Mouse (Mus musculus) adrenal gland, postnatal 36 days (tissue): ENCODE data around the gene Fbrs. TPM values are rescaled to one million over a fixed set of nuclear protein-coding genes. Genes with fewer than 3 reads are reported as not detected.
A peak's percentile ranks its signal among the peaks of the same experiment; 100 is the strongest.
"Not testable (repeated sequence)": the region's sequence is repeated elsewhere in the genome, so short reads cannot be mapped to it uniquely, and the experiment has no call there.

ENCODE experiments used
- DNase-seq, 2 experiments: peaks; one replicate each; pipeline ENCODE4 v3.0.0; 2021; ENCODE audit warnings: mixed read lengths in 1 of 2
- total RNA-seq, 2 experiments: library from RNA; stranded (reverse); gene quantifications; 2 replicates each; pipeline ENCODE4 v1.2.3; 2021

Gene Fbrs
- total RNA-seq, 2 experiments from 2014 or later, result 56.5 to 66.7 TPM

- DNase-seq, result no peak
These were observed 3.7 kb upstream of the Fbrs start for GRCm38 (mm10) chr7:127475186-127475740.

DNA sequence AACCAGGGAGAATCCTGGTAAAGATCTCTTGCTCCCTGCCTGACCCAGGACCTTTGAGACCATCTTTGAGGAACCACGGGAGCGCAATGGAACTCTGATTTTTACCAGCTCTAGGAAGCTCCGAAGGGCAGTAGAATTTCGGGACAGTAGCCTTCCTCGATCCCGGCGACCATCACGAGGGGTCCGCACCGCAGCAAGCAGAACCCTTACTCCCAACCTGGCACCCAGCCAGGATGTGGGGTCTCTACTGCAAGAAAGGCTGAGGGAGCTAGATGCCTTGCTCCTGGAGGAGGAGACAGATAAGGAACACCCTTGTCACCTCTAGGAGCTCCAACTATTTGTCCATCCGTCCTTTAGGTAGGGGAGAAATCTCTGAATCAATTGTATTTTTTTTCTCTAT is 2.7 kb upstream of the Fbrs start:
- DNase-seq, result no peak

DNA sequence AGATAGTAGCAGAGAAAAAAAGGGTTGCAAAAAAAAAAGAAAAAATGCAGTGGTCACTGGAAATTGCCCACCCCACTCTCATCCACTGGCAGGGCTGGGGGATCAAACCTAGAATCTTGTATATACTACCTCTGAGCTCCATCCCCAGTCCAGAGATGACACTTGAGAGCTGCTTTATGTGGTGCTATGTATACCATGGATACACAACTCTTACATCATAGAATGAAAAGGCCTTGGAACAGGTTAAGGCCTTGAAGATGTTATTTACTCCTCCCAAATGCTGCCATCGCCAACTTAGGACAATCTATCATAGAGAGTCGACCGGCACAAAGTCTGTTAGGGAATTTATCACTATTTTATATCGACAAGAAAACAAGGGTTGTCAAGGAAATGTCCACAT is 2.1 kb upstream of the Fbrs start:
- DNase-seq, result no peak

DNA sequence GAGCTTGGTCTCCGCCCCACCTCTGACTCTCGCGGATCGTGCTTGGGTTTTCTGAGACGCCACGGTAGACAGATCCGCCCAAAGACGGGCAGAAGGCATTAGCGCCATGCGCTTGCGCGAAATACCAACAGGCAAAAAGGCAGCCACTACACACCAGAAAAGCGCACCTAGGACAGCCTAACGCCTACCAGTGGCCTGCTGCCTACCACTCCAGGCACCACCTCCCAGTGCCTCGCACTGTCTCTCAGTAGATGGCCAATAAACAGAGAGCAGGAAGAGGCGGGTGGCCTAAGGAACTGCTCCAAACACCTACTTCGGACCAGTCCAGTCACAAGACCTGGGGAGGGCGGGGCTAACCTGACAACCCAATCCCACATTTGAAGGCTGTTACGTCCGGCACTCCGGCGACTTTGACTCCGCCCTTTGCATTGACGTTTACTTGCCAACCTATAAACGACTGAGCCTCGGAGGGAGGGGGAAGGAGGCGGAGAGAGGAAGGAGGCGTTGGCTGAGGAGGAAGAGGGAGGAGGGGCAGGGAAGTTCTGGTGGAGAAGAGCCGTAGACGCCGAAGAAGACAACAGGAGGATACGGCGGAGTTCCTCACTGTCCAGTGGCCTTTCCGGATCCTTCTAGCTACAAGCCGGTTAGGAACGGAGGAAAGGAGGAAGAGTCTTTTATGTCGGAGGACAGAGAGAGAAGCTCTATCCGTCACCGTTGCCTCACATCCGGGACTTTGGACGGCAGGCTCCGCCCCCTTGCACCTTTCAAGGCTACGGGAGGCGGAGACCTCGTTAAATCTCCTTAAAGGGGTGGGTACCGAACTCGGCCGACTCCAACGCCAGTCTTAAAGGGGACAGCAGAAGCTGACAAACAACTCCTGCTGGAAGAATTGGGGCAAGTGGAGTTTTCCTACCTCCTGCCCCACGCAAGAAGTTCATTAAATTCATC is 1.0 kb upstream of the Fbrs start:
- DNase-seq, result peak; percentile 98 to 99

GRCm38 (mm10) chr7:127479318-127480225 is 573 bp downstream of the Fbrs start:
- DNase-seq, result peak; percentile 25 to 51

DNA sequence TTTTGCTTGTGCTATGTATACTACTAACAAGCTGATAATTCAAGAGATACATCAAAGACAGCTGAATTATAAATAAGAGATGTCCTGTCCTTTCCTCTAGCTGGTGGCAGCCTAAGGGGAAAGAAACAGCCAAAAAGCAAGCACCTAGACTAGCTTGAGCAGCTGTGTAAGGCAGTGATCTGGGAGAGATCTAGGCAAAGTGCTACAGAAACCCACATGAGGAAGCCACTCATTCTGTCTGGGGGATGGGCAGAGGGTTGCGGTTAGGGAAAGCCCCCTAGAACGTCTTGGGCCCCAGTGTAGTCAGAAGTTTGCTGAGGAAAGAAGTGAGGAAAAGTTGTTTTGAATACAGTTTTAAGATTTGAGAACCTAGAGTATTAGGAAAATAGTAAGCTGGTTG is 1.3 kb downstream of the Fbrs start:
- DNase-seq, result no peak

DNA sequence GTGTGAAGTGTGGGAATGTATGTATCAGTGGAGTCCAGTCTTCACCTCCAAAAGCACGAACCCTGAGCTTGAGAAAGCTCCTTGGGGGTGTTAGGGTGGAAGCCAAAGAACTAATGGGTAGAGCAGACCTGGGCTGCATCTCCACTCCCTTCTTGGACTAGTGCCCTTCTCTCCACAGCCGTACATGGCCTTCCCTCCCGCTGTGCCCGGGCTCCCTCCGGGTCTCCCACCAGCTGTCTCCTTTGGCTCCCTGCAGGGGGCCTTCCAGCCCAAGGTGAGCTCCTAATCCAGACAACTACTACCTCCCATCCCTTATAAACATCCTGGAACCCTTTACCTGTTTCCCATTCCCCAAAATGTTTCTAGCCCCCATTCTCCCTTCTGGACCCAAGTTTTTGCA is 6.4 kb downstream of the Fbrs start:
- DNase-seq, result no peak

GRCm38 (mm10) chr7:127488364-127488763 is 9.4 kb downstream of the Fbrs start:
- not testable (repeated sequence) for DNase-seq

DNA sequence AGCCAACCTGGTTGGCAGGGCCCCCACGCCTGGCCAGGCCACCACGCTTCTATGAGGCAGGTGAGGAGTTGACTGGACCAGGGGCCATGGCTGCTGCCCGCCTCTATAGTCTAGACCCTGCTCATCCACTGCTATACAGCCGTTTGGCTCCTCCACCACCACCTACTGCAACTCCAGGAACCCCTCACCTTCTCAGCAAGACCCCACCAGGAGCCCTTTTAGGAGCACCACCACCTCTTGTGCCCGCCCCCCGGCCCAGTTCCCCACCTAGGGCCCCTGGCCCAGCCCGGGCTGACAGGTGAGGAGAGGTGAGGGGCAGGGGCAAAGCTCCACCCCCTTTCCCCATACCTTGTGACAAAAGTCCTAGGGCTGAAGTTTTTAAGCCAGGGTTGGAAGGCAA is 11.0 kb downstream of the Fbrs start:
- no peak for DNase-seq

- DNase-seq, result no peak
These were observed 12.8 kb downstream of the Fbrs start for GRCm38 (mm10) chr7:127491846-127492245.

- no peak for DNase-seq
These were observed 15.6 kb downstream of the Fbrs start for GRCm38 (mm10) chr7:127494648-127495047.

GRCm38 (mm10) chr7:127497382-127497781 is 18.4 kb downstream of the Fbrs start:
- DNase-seq, result no peak

DNA sequence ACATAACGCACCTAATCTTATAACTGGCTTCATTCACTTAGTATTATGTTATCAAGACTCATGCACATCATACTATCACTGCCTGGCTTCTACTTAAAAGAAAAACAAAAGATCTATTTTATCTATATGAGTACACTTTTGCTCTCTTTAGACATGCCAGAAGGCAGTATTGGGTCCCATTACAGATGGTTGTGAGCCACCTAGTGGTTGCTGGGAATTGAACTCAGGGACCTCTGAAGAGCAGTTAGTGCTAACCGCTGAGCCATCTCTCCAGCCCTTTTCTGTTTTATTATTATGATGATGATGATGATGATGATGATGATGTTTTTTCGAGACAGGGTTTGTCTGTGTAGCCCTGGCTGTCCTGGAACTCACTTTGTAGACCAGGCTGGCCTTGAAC is 19.4 kb downstream of the Fbrs start:
- peak; percentile 35 to 55 for DNase-seq

DNA sequence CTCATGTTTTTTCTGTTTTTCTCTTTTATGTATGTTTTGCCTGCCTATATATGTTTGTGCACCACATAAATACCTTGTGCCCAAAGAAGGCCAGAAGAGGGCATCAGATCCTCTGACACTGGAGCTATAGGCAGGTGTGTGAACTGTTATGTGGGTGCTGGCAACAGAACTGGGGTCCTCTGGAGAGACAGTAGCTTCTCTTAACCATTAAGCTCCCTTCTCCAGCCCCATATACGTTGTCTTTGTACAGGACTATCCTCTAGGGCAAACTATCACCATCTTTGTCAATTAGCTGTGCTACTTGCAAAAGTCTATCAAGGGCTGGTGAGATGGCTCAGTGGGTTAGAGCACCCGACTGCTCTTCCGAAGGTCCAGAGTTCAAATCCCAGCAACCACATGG is 29.3 kb downstream of the Fbrs start:
- no peak for DNase-seq

DNA sequence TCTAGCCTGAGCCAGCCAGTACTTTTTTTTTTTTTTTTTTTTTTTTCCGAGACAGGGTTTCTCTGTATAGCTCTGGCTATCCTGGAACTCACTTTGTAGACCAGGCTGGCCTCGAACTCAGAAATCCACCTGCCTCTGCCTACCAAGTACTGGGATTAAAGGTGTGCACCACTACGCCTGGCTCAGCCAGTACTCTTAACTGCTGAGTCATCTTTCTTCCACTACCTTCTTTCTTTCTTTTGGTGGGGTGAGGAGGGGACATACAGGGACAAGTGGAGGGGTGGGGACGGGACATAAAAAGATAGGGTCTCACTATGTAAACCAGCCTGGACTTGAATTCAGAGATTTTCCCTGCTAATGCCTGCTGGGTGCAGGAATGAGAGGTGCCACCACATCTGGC is 30.8 kb downstream of the Fbrs start:
- not testable (repeated sequence) for DNase-seq

- DNase-seq, result peak in 1 of 2 experiments; percentile 16
These were observed 32.2 kb downstream of the Fbrs start for GRCm38 (mm10) chr7:127511241-127511640.

DNA sequence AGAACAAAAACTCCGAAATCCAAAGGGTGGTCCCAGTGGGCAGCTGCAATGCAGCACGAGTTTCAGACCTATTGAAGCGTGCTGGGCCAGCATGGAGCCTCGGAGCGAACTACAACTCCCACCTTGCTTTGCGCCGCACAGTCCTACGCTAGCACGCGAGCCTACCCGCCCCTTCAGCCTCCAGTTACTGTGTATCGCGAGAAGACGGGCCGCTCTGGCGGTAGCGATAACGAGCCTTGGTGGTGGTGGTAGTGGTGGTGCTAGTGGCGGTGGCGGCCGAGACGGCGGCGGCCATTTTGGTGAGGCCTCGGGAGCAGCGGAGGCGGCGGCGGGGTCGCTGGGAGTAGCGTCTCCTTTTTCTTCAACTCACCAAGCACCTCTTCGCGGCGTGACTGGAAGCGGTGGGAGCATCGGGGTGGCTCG is 32.8 kb downstream of the Fbrs start, which contains the start of gene Srcap:
TSS of gene Srcap (plus strand) at position 176 of the 423 bp plus-strand sequence.
- peak; percentile 96 to 97 for DNase-seq

DNA sequence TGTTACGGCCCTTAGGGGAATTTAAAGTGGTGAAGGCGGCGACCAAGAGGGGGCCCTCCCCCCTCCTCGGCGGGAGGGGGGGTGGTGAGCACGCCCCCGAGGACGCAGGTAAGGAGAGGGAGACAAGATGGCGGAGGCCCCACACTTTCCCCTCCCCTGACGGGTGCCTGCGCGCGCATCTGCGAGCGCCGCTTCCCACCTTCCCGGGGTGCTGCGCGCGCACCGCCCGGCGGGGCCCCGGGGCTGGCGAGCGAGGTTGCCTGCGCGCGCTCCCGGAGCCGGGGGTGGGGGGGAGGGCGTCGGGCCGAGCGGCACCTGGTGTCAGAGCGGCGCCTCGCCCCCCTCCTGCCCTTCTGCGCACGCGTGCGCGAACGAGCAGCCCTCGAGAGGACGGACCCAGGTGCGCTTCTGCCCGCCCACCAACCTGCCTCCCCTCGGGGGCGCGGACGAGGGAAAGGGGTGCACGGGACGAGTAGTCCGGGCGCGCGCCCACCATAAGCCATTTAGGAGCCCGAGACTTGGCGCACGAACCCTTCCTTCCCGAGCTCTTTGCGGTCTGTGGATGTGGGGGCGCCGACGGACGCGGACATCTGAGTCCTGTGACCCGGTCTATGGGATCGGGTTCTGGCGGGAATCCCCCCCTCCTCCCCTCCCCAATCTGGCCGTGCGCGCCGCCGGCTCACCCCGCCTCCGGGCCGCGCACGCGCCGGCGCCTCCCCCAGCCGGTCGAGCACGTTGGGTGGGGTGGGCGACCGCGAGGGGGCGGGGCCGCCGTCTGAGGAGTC is 33.4 kb downstream of the Fbrs start:
- peak; percentile 92 to 95 for DNase-seq

DNA sequence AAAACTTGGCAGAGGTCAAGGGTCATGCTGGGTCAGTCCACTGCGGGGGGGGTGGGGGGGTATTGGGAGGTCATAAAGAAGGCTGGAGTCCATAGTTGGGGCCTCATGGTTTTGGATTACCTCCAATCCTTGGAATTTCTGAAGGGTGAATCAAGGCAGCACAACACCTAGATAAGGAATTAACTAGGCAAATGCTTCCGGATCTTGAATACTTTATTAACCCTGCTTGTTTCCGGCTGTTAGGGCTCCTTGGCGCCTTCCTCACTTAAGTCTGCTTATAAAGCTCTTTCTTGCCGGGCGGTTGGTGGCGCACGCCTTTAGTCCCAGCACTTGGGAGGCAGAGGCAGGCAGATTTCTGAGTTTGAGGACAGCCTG is 34.0 kb downstream of the Fbrs start:
- peak; percentile 10 to 38 for DNase-seq

- peak; percentile 18 to 29 for DNase-seq
These were observed 34.8 kb downstream of the Fbrs start for GRCm38 (mm10) chr7:127513781-127514180.

- no peak for DNase-seq
These were observed 36.8 kb downstream of the Fbrs start for GRCm38 (mm10) chr7:127515846-127516245.

- no peak for DNase-seq
These were observed 37.3 kb downstream of the Fbrs start for GRCm38 (mm10) chr7:127516344-127516743.
